Mouse (Mus musculus): ENCODE data around the gene Aip.
"Not testable (repeated sequence)": the region's sequence is repeated elsewhere in the genome, so short reads cannot be mapped to it uniquely, and the experiment has no call there.

- TF ChIP-seq GATA1, TAL1 (IDR thresholded peaks at IDR 0.05; ENCODE audit: low read length): not testable (repeated sequence)
Observed at GRCm38 (mm10) chr19:4135229-4135962, 9.7 kb upstream of the Aip start.

All from erythroblast, embryonic 14.5 days (primary cell).